Mouse (Mus musculus) lung, postnatal 10 days (tissue): ENCODE data around the gene Tdpoz3.
"Not testable (repeated sequence)": the region's sequence is repeated elsewhere in the genome, so short reads cannot be mapped to it uniquely, and the experiment has no call there.

Source experiments
- DNase-seq: peaks from one replicate; pipeline ENCODE4 v3.0.0; 2021

Tdpoz3 gene

DNA sequence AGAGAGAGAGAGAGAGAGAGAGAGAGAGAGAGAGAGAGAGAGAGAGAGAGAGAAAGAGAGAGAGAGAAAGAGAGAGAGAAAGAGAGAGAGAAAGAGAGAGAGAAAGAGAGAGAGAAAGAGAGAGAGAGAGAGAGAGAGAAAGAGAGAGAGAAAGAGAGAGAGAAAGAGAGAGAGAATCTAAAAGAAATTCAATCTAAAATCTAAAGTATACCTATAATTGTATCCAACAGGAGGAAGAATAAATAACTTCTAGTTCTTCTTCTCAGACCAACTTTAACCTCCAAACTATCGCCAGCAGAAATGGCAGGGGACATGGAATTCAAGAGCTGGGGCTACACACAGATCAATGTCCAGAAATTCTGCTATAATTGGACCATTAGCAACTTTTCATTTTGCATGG, at the start of gene Tdpoz3:
TSS of gene Tdpoz3 (plus strand) at position 301 of the 400 bp plus-strand sequence.
- not testable (repeated sequence) for DNase-seq

DNA sequence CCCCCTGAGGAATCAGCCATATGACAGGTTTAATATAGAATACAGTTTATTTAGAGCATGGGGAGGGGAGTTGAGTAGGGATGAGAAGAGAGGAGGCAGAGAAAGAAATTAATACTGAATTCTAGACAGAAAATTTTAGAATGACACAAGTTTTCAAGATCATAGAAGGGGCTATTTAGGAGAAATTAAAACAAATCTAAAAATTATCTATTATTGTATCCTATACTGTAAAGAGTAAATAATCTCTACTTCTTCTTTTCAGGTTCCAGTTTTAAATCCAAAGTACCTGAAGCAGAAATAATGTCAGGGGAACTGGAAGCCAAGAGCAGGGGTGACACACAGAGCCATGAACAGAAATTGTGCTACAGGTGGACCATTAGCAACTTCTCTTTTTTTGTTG, 29.7 kb upstream of the Tdpoz3 start, which contains the start of gene Tdpoz4:
TSS of gene Tdpoz4 (plus strand) at position 301 of the 400 bp plus-strand sequence.
- DNase-seq = not testable (repeated sequence)

DNA sequence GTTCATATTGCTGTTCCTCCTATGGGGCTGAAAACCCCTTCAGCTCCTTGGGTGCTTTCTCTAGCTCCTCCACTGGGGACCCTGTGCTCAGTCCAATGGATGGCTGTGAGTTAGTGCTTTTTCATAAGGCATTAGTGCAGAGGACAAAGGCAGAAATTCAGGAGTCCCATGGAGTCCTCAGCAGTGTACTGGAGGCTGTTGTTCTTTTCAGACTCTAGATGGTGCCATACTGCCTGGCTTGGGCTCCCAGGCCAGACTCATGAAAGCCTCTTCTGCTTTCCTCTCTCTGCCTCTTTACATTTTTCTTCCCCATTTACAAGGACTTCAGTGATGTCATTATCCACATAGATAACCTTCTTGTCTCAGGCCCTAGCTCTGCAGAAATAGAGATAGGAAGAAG, 12.5 kb upstream of the Tdpoz3 start:
- DNase-seq = not testable (repeated sequence)

DNA sequence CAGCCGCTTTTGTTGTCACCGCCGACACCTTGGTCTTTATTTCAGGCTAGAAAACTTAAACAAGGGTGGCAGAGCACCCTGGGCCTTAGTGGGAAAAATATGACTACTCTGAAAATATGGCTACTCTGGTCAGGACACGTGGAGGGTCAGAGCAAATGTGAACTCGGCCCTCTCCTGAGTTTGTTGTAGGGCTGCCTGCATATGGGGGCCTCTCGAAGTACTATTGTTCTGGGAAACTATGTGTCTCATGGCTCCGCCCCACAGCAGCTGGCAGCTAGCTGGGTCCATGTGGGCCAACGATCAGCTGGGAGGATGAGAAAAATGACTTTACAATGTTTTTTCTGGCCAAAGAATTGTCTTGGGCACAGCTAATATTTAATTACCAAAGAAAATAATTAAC, 33.1 kb downstream of the Tdpoz3 start:
- DNase-seq = not testable (repeated sequence)

DNA sequence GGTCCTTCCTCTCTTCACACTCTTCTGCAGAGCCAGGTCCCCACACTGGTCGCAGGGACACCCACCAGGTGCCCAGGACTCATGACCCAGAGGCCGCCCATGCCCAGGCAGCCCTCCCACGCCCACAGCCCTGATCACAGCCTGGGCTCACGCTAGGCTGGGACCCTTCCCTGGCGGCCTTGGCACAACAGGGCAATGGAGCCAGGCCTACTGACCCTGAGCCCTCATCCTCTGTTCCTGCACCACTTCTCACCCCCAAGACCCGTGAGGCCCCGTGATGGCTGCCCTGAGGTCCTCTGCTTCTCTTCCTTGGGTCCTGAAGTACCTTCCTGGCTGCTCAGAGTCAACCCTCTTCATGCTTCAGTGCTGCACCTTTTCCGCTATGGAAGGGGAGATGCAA, 44.8 kb downstream of the Tdpoz3 start:
- DNase-seq = not testable (repeated sequence)
